Mouse (Mus musculus): ENCODE data around the gene Dnah12. TPM values are rescaled to one million over a fixed set of nuclear protein-coding genes. Genes with fewer than 3 reads are reported as not detected.

Dnah12 gene
- total and polyA plus RNA-seq, 3 experiments, result 0.04 to 0.10 TPM; not detected in 1

DNA sequence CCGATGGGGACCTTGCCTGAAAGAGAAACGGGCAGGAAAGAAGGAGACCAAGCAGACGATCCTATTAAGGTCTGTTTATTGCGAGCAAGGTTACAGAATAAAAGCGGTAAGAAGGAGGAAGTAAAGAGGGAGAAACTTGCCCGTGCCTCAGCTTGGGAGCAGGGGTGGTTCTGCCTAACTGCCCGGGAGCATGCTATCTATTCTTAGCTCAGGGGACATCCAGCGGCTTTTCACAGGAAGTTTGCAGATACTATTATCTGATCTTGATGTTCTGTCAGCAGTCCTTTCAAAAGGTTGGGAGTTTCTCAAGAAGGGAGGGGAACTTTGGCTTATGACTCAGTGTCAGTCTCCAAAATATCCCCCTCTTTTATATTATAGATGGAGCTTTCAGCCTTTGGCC, 65.5 kb downstream of the Dnah12 start:
- TF ChIP-seq ELF1 (IDR thresholded peaks at IDR 0.05; ENCODE audit: low read depth, low read length), result no peak
- peak; percentile 32 to 62 for TF ChIP-seq EP300 (IDR thresholded peaks at IDR 0.05; ENCODE audit: low read depth in 1 of 2, low read length in 2 of 2)
- TF ChIP-seq GATA1 (IDR thresholded peaks at IDR 0.05; ENCODE audit: low read depth, low read length), result peak; percentile 66
- no peak for TF ChIP-seq TAL1 (IDR thresholded peaks at IDR 0.05; ENCODE audit: low read length)
- TF ChIP-seq ZKSCAN1 (IDR thresholded peaks at IDR 0.05; ENCODE audit: low read depth, low read length), result no peak
- TF ChIP-seq ETS1 (IDR thresholded peaks at IDR 0.05; ENCODE audit: low read depth, low read length), result peak; percentile 48; the same call in 1 of the 2 replicates
- no peak for TF ChIP-seq MAX (IDR thresholded peaks at IDR 0.05; ENCODE audit: low read length)
- TF ChIP-seq JUND (IDR thresholded peaks at IDR 0.05; ENCODE audit: low read depth, low read length), result no peak
- no peak for TF ChIP-seq E2F4 (IDR thresholded peaks at IDR 0.05; ENCODE audit: borderline replicate concordance, low read depth, low read length)
- TF ChIP-seq RCOR1 (IDR thresholded peaks at IDR 0.05; ENCODE audit: low read depth, low read length), result peak; percentile 30; the same call in 1 of the 2 replicates
- H3K27ac ChIP-seq (ENCODE audit: control insufficient read depth, low read depth, low read length), result peak overlapping the region; percentile 71; the same call in 1 of the 2 replicates

DNA sequence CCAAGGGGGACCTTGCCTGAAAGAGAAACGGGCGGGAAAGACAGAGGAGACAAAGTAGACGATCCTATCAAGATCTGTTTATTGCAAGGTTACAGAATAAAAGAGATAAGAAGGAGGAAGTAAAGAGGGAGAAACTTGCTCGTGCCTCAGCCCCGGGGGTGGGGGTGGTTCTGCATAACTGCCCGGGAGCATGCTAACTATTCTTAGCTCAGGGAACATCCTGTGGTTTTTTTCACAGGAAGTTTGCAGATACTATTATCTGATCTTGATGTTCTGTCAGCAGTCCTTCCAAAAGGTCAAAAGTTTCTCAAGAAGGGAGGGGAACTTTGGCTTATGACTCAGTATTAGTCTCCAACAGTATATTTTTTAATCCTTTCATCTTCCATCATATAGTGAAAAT, 71.8 kb downstream of the Dnah12 start:
- Histone ChIP-seq H3K27ac (ENCODE audit: control insufficient read depth, low read depth, low read length) (no peak overlapping the region), H3K4me1 (ENCODE audit: control insufficient read depth in 1 of 2, insufficient read depth in 2 of 2, low read length in 2 of 2) (peaks cover 0 to 3% of the 10 kb centered on the region in 2 experiments; a peak in 2 of 4 replicates), H3K9me3 (replicated peaks; ENCODE audit: insufficient read depth, low read length) (no peaks in the 10 kb centered on the region), H3K4me3 (ENCODE audit: control insufficient read depth in 1 of 2, insufficient read depth in 1 of 2, low read depth in 2 of 2, low read length in 2 of 2) (no peak overlapping the region), H3K36me3 (ENCODE audit: control insufficient read depth in 1 of 2, insufficient read depth in 2 of 2, low read length in 2 of 2) (peaks cover 0 to 3% of the 10 kb centered on the region in 2 experiments; a peak in 2 of 4 replicates), H3K9ac (ENCODE audit: control insufficient read depth, low read depth, low read length, poor library complexity, severe bottlenecking) (no peak overlapping the region), H3K79me2 (ENCODE audit: control insufficient read depth, insufficient read depth, low read length, poor library complexity) (no peaks in the 10 kb centered on the region), H3K27me3 (ENCODE audit: control insufficient read depth in 1 of 2, insufficient read depth in 2 of 2, low read length in 2 of 2) (no peaks in the 10 kb centered on the region)
- peak; percentile 71 for DNase-seq (ENCODE audit: low read depth, low spot score)
- TF ChIP-seq NRF1 (IDR thresholded peaks at IDR 0.05; ENCODE audit: insufficient read depth, low read depth, low read length, poor library complexity, severe bottlenecking) (no peak), POLR2AphosphoS5 (IDR thresholded peaks at IDR 0.05; ENCODE audit: borderline replicate concordance, low read depth, low read length) (no peak), SMC3 (IDR thresholded peaks at IDR 0.05; ENCODE audit: low read depth, low read length) (no peak), TCF12 (IDR thresholded peaks at IDR 0.05; ENCODE audit: low read depth, low read length) (peak; percentile 39; the same call in 1 of the 2 replicates), E2F4 (IDR thresholded peaks at IDR 0.05; ENCODE audit: borderline replicate concordance, low read depth, low read length) (no peak), ZMIZ1 (IDR thresholded peaks at IDR 0.05; ENCODE audit: low read depth, low read length) (no peak), GABPA (IDR thresholded peaks at IDR 0.05; ENCODE audit: low read depth, low read length) (no peak), USF1 (IDR thresholded peaks at IDR 0.05; ENCODE audit: low read depth, low read length) (no peak), ETS1 (IDR thresholded peaks at IDR 0.05; ENCODE audit: low read depth, low read length) (peak; percentile 65), RCOR1 (IDR thresholded peaks at IDR 0.05; ENCODE audit: low read depth, low read length) (no peak), CHD2 (IDR thresholded peaks at IDR 0.05; ENCODE audit: low read length) (no peak), RAD21 (IDR thresholded peaks at IDR 0.05; ENCODE audit: low read depth, low read length) (no peak), KAT2A (conservative IDR thresholded peaks at IDR 0.05; ENCODE audit: low read depth, low read length) (no peak), MAFK (IDR thresholded peaks at IDR 0.05; ENCODE audit: borderline replicate concordance, low read depth, low read length) (no peak), POLR2AphosphoS2 (IDR thresholded peaks at IDR 0.05; ENCODE audit: low read length) (no peak), JUND (IDR thresholded peaks at IDR 0.05; ENCODE audit: low read depth, low read length) (no peak), MXI1 (IDR thresholded peaks at IDR 0.05; ENCODE audit: low read depth, low read length) (no peak), TAL1 (IDR thresholded peaks at IDR 0.05; ENCODE audit: low read length) (no peak), EP300 (IDR thresholded peaks at IDR 0.05; ENCODE audit: low read depth in 1 of 2, low read length in 2 of 2) (peak; percentile 68 to 75), GATA1 (IDR thresholded peaks at IDR 0.05; ENCODE audit: low read depth, low read length) (peak; percentile 60), UBTF (IDR thresholded peaks at IDR 0.05; ENCODE audit: borderline replicate concordance, insufficient read depth, low read depth, low read length) (no peak), ZC3H11A (IDR thresholded peaks at IDR 0.05; ENCODE audit: low read depth, low read length) (no peak), ZKSCAN1 (IDR thresholded peaks at IDR 0.05; ENCODE audit: low read depth, low read length) (no peak), MYB (IDR thresholded peaks at IDR 0.05; ENCODE audit: low read depth, low read length) (peak; percentile 36; the same call in 1 of the 2 replicates), TBP (IDR thresholded peaks at IDR 0.05; ENCODE audit: low read depth, low read length) (no peak), ELF1 (IDR thresholded peaks at IDR 0.05; ENCODE audit: low read depth, low read length) (no peak), NELFE (IDR thresholded peaks at IDR 0.05; ENCODE audit: low read depth, low read length) (no peak), ZNF384 (IDR thresholded peaks at IDR 0.05; ENCODE audit: low read depth, low read length) (no peak), MAZ (IDR thresholded peaks at IDR 0.05; ENCODE audit: low read depth, low read length) (no peak)

More for the DNA sequence above, 65.5 kb downstream of the Dnah12 start:
- Histone ChIP-seq H3K9me3 (replicated peaks; ENCODE audit: insufficient read depth, low read length) (no peaks in the 10 kb centered on the region), H3K36me3 (ENCODE audit: control insufficient read depth in 1 of 2, insufficient read depth in 2 of 2, low read length in 2 of 2) (peaks cover 0 to 5% of the 10 kb centered on the region in 2 experiments; a peak in 2 of 4 replicates), H3K4me3 (ENCODE audit: control insufficient read depth in 1 of 2, insufficient read depth in 1 of 2, low read depth in 2 of 2, low read length in 2 of 2) (peak overlapping the region; percentile 42 to 49; a peak in 3 of 4 replicates), H3K9ac (ENCODE audit: control insufficient read depth, low read depth, low read length, poor library complexity, severe bottlenecking) (peak overlapping the region; percentile 47), H3K79me2 (ENCODE audit: control insufficient read depth, insufficient read depth, low read length, poor library complexity) (no peaks in the 10 kb centered on the region), H3K27me3 (ENCODE audit: control insufficient read depth in 1 of 2, insufficient read depth in 2 of 2, low read length in 2 of 2) (no peaks in the 10 kb centered on the region), H3K4me1 (ENCODE audit: control insufficient read depth in 1 of 2, insufficient read depth in 2 of 2, low read length in 2 of 2) (peaks cover 5 to 6% of the 10 kb centered on the region in 2 experiments)
- DNase-seq (ENCODE audit: low read depth, low spot score), result peak; percentile 70

Measured in MEL (cell line).